Mouse (Mus musculus) limb, embryonic 14.5 days (tissue): Measurements from ENCODE around the gene Catsperd. TPM values are rescaled to one million over a fixed set of nuclear protein-coding genes. Genes with fewer than 3 reads are reported as not detected.
A peak's percentile ranks its signal among the peaks of the same experiment; 100 is the strongest.

ENCODE experiments used
- ATAC-seq: fragments of 200-750 bp; cut with Nextera tagmentation; 2 replicates; pipeline ENCODE4 v1.8.0; 2017; ENCODE audit warnings: low read depth, moderate number of reproducible peaks, moderate TSS enrichment; ENCODE audit not compliant: low FRiP score
- DNase-seq: peaks from one replicate; pipeline ENCODE4 v3.0.0-alpha.2; 2015; ENCODE audit warnings: low spot score
- H3K27ac ChIP-seq: fragments of 300-500 bp; sonication (generic); replicated peaks from 2 replicates; pipeline ENCODE4 v1.5.1; 2014; ENCODE audit warnings: low read depth, mild to moderate bottlenecking, low read length, moderate library complexity, mixed read lengths
- H3K27me3 ChIP-seq: fragments of 300-500 bp; sonication (generic); 2 replicates; pipeline ENCODE4 v1.6.1; 2014; ENCODE audit warnings: low read length, mixed read lengths; ENCODE audit not compliant: control insufficient read depth, insufficient read depth
- H3K36me3 ChIP-seq: fragments of 300-500 bp; sonication (generic); 2 replicates; pipeline ENCODE4 v1.6.1; 2014; ENCODE audit warnings: mild to moderate bottlenecking, low read length, moderate library complexity, mixed read lengths; ENCODE audit not compliant: control insufficient read depth, insufficient read depth
- H3K4me1 ChIP-seq: fragments of 300-500 bp; sonication (generic); 2 replicates; pipeline ENCODE4 v1.6.1; 2014; ENCODE audit warnings: antibody characterized with exemption, low read length, mixed read lengths; ENCODE audit not compliant: control insufficient read depth, insufficient read depth
- H3K4me2 ChIP-seq: fragments of 300-500 bp; sonication (generic); replicated peaks from 2 replicates; pipeline ENCODE4 v1.6.1; 2014; ENCODE audit warnings: low read depth, mild to moderate bottlenecking, low read length, moderate library complexity; ENCODE audit not compliant: severe bottlenecking
- H3K4me3 ChIP-seq: fragments of 300-500 bp; sonication (generic); replicated peaks from 2 replicates; pipeline ENCODE4 v1.5.1; 2014; ENCODE audit warnings: low read length
- H3K9ac ChIP-seq: fragments of 300-500 bp; sonication (generic); 2 replicates; pipeline ENCODE4 v1.6.1; 2014; ENCODE audit warnings: mild to moderate bottlenecking, low read depth, low read length, moderate library complexity; ENCODE audit not compliant: severe bottlenecking
- H3K9me3 ChIP-seq: fragments of 300-500 bp; sonication (generic); 2 replicates; pipeline ENCODE4 v1.6.1; 2016; ENCODE audit warnings: low read length; ENCODE audit not compliant: control insufficient read depth
- POLR2A ChIP-seq: fragments of 200-500 bp; IDR thresholded peaks from 2 replicates; pipeline ENCODE4 v1.8.0; 2012; ENCODE audit warnings: inconsistent platforms, mild to moderate bottlenecking, moderate library complexity, borderline replicate concordance; ENCODE audit not compliant: insufficient read depth, insufficient read length; ENCODE audit errors: extremely low read depth
- WGBS: fragments of 180-500 bp; shearing (Covaris S2); extraction: QIAGEN DNeasy Blood & Tissue Kit; methylation state at CpG from one replicate; pipeline ENCODE4 v1.1.7; 2014; 5-methylcytosine and 5-hydroxymethylcytosine counted together
- polyA plus RNA-seq, 2 experiments: library from polyadenylated mRNA; depleted of rRNA in 1 of 2; stranded (reverse) in 1 of 2; unstranded in 1 of 2; fragments of >200 nt; fragmentation: Nextera tagmentation in 1 of 2; extraction: Ambion mirVana in 1 of 2; gene quantifications; 2 replicates each; pipeline versions ENCODE4 v1.2.1 to v1.2.3; 2012 to 2014

The Catsperd gene
- polyA plus RNA-seq, 2 experiments, result 0.48 to 1.0 TPM

DNA sequence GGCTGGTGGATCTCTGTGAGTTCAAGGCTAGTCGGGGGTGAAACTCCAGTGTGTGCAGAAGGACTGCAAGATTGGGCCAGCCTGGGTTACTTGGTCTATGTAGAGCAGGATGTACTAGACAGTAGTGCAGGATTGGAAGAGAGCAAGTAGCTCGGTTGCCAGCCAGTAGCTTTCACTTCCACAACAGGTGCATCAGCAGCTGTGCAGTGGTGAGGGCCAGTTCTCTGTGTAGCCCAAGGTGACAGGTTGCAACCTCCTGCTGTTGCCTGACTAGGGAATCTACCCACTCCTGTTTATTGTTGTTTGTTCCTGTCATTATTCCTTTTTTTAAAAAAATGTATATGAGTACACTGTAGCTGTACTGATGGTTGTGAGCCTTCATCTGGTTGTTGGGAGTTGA, 60.7 kb downstream of the Catsperd start:
- Histone ChIP-seq H3K36me3 (peaks cover 78% of the 10 kb centered on the region), H3K4me3 (no peak overlapping the region), H3K9me3 (no peaks in the 10 kb centered on the region), H3K9ac (no peak overlapping the region), H3K27me3 (no peaks in the 10 kb centered on the region), H3K4me1 (0 out of 2 replicates have a peak, but pooled peaks cover 1% of the 10 kb centered on the region), H3K4me2 (no peak overlapping the region), H3K27ac (no peak overlapping the region)
- 89% methylated on average over 2 of the region's 2 CpGs for WGBS
- DNase-seq, result no peak
- TF ChIP-seq POLR2A, result no peak
- ATAC-seq, result no peak

DNA sequence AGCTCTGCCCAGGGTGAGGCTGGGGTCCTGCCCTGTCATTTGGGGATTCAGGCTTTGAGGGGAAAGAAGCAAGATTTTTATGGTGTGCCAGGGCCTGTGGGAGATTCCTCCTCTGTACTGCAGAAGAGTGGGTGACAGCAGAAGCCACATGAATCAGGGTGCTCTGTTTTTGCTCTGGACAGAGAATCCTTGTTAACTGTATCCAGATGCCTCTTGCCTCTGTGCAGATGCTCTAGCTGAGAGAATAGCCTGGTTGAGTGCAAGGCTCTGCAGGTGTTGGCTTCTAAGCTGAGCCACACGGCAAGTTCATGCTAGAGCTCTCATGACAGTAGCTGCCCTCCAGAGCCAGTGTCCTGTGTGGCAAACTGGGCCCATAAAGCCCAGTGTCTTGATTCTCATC, 65.5 kb downstream of the Catsperd start:
- H3K36me3 ChIP-seq, result peaks cover 86% of the 10 kb centered on the region
- H3K27me3 ChIP-seq, result no peaks in the 10 kb centered on the region
- no peaks in the 10 kb centered on the region for H3K9me3 ChIP-seq
- H3K4me2 ChIP-seq, result no peak overlapping the region
- H3K9ac ChIP-seq, result no peak overlapping the region
- H3K4me1 ChIP-seq, result 0 out of 2 replicates have a peak, but pooled peaks cover 3% of the 10 kb centered on the region
- no peak for TF ChIP-seq POLR2A
- DNase-seq (no peak), ATAC-seq (peak; percentile 23; the same call in 1 of the 2 replicates)
- WGBS, result 47% methylated on average over 1 of the region's 1 CpGs
- H3K27ac ChIP-seq, result 0 out of 2 replicates have a peak overlapping the region, but pooled peaks have one; percentile 30
- no peak overlapping the region for H3K4me3 ChIP-seq

DNA sequence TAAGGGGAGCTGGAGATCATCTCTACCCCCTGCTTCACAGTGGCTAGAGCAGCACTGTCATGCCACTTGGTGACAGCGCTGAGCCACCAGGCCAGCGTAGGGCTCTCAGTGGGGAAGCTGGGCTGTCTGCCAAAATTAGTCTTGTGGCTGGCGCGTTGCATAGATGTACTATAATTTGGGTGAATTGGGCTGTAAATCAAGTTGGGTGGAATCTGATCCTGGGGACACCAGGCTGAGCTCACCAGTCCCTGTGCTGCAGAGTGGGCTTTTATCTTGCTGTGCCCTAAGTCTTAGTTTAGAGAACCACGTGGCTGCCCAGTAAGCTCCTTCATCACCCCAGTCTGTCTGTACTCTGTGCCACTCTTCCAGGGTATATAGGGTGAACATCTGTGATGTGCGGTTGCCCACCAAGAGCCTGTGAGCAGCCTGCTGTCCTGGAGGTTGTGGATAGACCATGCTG, 65.9 kb downstream of the Catsperd start:
- Histone ChIP-seq H3K4me2 (no peak overlapping the region), H3K9me3 (no peaks in the 10 kb centered on the region), H3K27ac (no peak overlapping the region), H3K4me3 (no peak overlapping the region), H3K36me3 (peaks cover 86% of the 10 kb centered on the region), H3K4me1 (0 out of 2 replicates have a peak, but pooled peaks cover 3% of the 10 kb centered on the region), H3K9ac (no peak overlapping the region), H3K27me3 (no peaks in the 10 kb centered on the region)
- DNase-seq (peak; percentile 74), ATAC-seq (peak; percentile 35)
- 35% methylated on average over 6 of the region's 6 CpGs for WGBS
- TF ChIP-seq POLR2A, result no peak

DNA sequence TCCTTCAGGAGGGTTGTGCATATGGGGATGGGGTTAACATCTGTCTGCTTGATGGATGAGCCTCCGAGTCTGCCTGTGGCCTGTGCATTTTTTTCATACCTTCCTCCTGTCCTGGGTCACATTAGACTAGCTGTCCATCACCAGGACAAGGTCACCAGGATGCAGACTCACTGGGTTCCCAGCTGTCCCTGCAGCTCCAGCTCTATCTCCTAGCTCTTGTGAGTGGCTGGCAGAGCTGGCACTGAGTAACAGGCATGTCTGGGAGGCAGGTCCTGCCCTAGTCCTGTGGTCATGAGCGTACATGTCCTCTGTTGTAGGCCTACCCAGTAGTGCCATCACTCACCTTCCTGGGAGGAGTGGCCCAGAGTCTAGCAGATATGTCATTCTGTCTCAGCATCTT, 72.5 kb downstream of the Catsperd start:
- peaks cover 96% of the 10 kb centered on the region for H3K36me3 ChIP-seq

DNA sequence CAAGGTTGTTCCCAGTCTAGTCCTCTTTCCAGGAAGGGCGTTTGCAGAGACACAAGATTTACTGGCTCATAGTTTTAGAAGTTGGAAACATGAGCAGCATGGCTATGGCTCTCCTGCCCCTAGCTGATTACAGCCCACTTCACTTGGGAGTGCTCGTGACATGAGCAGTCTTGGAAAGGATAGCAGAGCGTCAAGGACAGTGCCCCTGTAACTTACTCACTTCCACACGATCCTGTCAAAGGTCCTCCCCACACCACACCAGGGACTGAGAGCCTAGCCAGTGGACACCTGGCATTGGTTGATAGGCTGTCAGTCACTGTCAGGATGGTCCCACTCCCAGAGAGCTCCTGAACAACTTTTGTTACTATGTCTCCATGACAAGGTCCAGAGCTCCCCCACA, 75.1 kb downstream of the Catsperd start:
- Histone ChIP-seq H3K4me3 (no peak overlapping the region), H3K4me2 (no peak overlapping the region), H3K4me1 (no peaks in the 10 kb centered on the region), H3K36me3 (peaks cover 98% of the 10 kb centered on the region), H3K27ac (no peak overlapping the region), H3K9me3 (no peaks in the 10 kb centered on the region), H3K27me3 (no peaks in the 10 kb centered on the region), H3K9ac (no peak overlapping the region)
- ATAC-seq, result no peak
- 82% methylated on average over 4 of the region's 4 CpGs for WGBS
- no peak for DNase-seq
- TF ChIP-seq POLR2A, result no peak

More for the DNA sequence above, 72.5 kb downstream of the Catsperd start:
- DNase-seq, result no peak
- TF ChIP-seq POLR2A, result no peak
- H3K9ac ChIP-seq, result no peak overlapping the region
- H3K4me1 ChIP-seq, result no peaks in the 10 kb centered on the region
- H3K4me2 ChIP-seq, result no peak overlapping the region
- no peak overlapping the region for H3K4me3 ChIP-seq
- ATAC-seq, result no peak
- 70% methylated on average over 2 of the region's 2 CpGs for WGBS
- H3K9me3 ChIP-seq, result no peaks in the 10 kb centered on the region
- no peaks in the 10 kb centered on the region for H3K27me3 ChIP-seq
- no peak overlapping the region for H3K27ac ChIP-seq
